Mouse (Mus musculus): ENCODE data around the gene Olfr137.

DNA sequence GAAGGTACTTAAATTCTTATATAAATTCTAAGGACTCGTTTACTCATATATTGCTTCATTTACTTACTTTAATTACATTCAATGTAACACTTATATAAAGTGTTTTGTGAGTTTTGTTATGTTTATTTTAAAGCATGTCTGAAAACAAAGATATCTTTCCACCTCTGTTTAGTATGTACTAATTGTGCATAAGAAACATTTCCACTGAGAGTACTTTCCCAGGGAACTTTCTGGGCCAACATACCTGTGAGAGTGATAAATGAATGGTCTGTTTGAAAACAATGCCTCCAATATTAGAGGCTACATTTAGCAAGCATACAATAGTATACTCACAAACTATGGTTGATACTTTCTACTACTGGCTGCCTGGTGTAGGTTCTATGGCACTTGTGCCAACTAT, 46.6 kb downstream of the Olfr137 start, which contains the start of gene Olfr138:
- TF ChIP-seq CTCF (IDR thresholded peaks at IDR 0.05; ENCODE audit: low read depth) (no peak), EP300 (IDR thresholded peaks at IDR 0.05; ENCODE audit: low read depth) (no peak)

Measured in liver, embryonic 14.5 days (tissue).